Mouse (Mus musculus) brain, adult 2 months (tissue): ENCODE results near the gene Ttc23.

Experiments
- DNase-seq: peaks from one replicate; pipeline ENCODE4 v3.0.0; 2011; ENCODE audit warnings: low read depth, low spot score

Gene Ttc23

GRCm38 (mm10) chr7:67741706-67742105, 94.5 kb downstream of the Ttc23 start:
- DNase-seq = no peak

DNA sequence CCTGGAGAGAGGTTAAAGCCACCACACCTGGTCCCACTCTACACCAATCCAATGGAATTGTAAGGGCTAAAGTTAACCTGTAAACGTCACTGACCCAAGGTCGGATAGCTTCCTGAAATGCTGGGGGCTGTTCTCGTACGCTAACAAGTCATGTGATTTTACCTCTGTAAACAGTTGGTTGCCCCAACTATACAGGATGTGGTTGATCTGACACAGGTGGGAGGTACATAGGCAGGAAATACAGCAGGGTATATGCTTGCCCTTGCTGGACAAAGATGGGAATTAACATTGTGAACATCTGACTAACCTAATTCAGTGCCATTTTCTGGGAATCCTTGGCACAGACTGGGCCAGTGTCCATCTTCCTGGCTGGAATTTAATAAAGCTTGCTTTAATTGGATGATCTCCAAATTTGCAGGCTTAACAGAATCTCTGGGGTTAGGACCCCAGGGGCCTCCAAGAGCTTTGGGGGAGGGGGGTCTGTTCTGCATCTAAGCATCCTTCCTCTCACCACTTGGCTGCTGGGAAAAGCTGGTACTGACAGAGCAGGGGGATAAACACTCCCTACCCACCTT, 100.6 kb downstream of the Ttc23 start:
- no peak for DNase-seq

- peak; percentile 51 for DNase-seq
Measured at GRCm38 (mm10) chr7:67749441-67750239, 102.4 kb downstream of the Ttc23 start.

- DNase-seq = no peak
Measured at GRCm38 (mm10) chr7:67754606-67755005, 107.4 kb downstream of the Ttc23 start.

DNA sequence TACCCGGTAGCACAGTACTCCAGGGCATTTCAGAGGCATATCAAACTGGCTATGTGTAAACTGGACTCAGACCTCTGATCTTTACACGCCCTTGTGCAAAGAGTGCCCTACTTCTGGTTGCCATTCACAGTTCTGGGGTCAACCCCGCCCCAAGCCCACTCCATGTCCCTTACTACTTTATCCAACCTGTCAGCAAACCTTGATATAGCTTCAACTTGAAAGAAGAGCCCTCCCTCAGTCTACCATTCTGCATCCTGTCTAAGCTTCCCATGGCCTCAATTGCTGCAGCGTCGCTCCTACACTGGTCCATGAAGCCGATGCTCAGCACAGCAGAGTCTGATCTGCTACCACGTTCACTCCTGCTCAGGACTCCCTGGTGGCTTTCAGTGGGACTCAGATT, 108.2 kb downstream of the Ttc23 start:
- DNase-seq = no peak

- no peak for DNase-seq
Measured at GRCm38 (mm10) chr7:67756636-67757035, 109.4 kb downstream of the Ttc23 start.

- no peak for DNase-seq
Measured at GRCm38 (mm10) chr7:67758506-67758857, 111.3 kb downstream of the Ttc23 start.

DNA sequence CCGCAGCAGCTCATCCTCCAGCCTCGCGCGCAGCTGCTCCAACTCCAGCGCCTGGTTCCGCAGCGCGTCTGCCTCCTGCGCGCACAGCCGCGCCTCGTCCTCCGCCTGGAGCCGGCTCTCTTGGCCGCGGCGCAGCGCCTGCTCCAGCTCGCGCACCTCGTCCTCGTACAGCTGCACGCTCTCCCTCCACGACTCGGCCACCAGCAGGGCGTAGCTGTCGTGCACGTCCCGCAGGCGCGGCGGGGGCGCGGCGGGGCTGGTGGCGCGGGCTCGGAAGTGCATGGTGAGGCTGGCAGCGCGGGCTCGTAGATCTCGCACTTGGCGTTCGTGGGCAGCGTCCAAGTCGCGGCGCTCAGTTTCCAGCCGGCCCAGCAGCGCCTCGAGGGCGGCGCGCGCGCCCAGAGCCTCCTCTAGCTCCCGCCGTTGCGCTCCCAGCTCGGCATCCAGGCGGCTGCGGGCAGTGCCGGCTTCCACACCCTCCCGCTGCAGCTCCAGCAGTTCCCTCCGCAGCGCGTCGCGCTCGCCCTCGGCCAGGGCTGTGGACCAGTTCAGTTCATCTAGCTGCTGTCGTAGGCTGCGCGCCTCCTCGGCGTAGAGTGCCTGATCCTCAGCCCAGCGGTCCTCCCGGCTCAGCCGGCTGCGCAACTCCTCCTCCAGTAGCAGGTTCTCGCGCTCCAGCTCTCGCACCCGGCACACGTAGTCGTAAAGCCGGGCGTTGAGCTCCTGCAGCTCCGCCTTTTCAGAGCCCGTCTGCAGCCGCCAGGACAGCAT, 111.8 kb downstream of the Ttc23 start:
- peak; percentile 81 for DNase-seq

- DNase-seq = peak; percentile 90
Measured at GRCm38 (mm10) chr7:67759629-67759995, 112.4 kb downstream of the Ttc23 start, which contains the start of gene Synm. Gene Synm, minus strand, starts transcription at chr7:67759742.

DNA sequence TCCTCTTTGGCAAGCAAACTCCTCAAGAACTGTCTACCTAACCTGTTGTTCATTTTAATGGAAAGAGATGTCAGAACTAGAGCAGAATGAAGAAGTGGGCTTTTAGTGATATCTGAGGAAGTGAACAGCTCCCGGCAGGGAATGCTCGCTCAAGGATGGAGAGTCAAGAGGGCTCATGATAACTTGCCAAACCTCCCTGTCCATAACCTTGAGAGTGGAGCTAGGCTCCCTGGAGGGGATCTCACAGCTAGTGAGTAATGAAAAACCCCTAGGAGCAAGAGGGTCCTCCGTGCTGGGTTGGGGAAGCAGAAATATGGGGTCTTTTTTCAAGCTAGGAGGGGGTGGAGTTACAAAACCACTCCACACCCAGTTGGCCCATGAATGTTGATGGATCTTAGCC, 116.4 kb downstream of the Ttc23 start:
- DNase-seq = no peak

- no peak for DNase-seq
Measured at GRCm38 (mm10) chr7:67768125-67768524, 120.9 kb downstream of the Ttc23 start.

GRCm38 (mm10) chr7:67769487-67769886, 122.3 kb downstream of the Ttc23 start:
- DNase-seq = no peak

DNA sequence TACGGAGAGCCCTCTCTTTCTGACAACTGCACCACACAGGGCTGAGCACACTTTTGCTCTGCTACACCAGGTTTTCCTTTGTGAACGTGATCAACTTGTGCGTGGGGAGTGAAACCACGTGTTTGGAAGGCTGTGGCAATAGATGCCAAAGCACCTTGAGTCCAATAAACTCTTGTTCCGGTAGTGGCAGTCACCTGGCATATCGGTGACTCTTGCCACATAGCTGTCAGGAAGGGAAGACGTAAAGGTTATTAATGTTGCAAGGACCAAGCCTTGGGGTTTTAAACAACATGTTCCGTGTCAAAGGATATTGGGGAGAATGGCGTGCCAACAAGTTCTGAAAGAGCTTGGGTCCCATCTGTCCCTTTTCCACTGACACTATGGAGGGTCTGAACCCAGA, 125.0 kb downstream of the Ttc23 start:
- no peak for DNase-seq

- DNase-seq = no peak
Measured at GRCm38 (mm10) chr7:67775623-67776022, 128.4 kb downstream of the Ttc23 start.

DNA sequence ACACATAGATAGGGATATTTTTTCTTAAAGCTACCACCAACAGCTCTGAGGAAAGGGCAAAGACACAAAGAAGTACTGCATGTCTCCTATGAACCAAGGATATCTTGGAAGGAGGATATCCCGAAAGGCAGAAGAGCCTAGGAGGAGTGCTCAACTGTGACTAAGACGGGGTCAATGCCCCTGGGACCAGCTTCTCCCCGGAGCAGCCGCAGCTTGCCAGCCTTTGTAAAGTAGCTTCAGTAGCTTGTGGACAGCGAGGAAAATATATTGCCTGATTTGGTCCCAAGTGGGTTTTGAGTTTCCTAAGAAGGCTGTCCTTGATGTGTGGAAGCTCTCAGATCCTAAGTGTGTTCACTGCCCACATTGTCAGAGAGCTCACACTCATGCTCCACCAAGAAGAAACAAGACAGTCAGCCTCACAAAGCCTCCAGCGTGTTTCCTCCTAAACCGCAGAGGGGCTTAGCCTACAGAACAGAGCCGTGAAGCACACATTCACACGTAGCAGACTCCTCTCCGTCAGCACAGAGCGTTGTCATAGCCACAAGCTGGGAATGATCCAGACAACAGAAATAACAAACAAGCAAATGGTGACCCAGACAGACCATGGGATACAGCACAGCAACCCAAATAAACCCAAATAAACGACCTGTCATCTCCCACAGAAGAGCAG, 129.6 kb downstream of the Ttc23 start:
- peak; percentile 42 for DNase-seq

DNA sequence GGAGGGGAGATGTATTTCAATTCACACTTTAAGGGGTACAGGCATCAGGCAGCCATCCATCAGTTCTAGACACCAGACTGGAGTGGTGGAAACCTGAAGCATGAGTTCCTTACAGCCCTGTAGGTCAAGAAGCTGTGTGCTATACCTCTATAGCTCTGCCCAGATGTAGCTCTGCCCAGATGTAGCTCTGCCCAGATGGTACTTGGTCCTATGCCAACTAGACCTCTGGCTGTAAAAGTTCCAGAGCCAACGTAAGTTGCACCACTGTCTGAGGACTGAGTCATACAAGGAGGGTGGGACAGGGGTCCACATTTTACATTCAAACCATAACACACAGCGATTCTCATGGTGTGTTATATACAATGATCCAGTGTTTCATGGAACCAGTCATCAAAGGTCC, 140.7 kb downstream of the Ttc23 start:
- DNase-seq = no peak

DNA sequence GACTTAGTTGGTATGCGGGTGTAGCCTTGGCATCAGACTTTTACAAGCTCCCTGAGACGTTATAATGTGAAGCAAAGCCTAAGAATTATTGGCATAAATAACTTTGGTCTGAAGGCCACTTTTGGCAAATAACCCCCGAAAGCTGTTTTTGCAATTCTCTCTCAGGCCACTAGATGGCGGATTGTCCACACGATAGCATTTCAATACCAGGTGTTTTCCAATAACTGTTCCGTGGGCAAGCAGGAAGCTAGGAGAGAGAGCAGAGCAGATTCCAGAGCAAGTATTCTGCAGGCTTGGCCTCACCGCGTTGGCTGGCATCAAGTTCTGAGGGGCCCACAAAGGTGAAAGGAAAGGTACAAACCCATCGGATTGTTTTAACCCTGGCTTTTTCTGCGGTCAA, 141.5 kb downstream of the Ttc23 start:
- peak; percentile 84 for DNase-seq

- no peak for DNase-seq
Measured at GRCm38 (mm10) chr7:67791256-67791655, 144.0 kb downstream of the Ttc23 start.

GRCm38 (mm10) chr7:67793449-67793848, 146.2 kb downstream of the Ttc23 start:
- DNase-seq = no peak

DNA sequence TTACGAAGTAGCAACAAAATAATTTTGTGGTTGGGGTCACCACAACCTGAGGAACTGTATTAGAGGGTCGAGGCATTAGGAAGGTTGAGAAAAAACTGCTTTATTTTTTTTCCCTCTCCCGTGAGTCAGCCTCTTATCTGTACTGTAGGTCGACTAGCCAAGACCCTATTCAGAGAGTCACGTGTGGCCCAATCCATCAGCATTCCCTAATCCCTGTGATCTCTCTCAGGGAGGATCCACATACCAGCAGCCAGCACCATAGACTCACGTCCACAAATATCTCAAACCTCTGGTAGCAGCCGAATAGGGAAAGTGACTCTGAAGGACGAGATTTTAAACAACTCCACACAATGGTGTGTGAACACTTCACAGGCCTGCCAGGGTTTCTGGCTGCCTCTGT, 149.9 kb downstream of the Ttc23 start:
- no peak for DNase-seq

DNA sequence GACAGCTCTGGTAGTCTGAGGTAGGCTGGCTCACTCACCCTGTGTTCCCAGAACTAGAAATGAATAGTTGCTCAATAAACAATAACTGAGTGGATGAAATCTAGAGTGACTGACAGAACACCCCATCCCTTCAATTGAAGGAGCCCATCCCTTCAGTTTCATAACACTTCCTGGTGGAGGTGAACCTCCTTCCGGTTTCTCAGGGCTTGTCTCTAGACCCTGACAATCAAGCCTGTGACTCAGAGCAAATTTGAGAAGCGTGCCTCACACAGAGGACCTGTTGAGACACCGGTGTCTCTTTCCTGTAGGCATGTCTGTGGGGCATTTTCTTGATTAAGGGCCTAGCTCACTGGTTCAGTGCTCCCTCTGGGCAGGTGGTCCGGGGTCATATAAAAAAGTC, 151.3 kb downstream of the Ttc23 start:
- no peak for DNase-seq

GRCm38 (mm10) chr7:67800547-67800946, 153.3 kb downstream of the Ttc23 start:
- DNase-seq = no peak
